Mouse (Mus musculus) forebrain, postnatal 0 days (tissue): ENCODE results near the gene Tdrd3. TPM values are rescaled to one million over a fixed set of nuclear protein-coding genes. Genes with fewer than 3 reads are reported as not detected.

Experiments
- ATAC-seq: fragments of 200-750 bp; cut with Nextera tagmentation; 2 replicates; pipeline ENCODE4 v1.8.0; 2017; ENCODE audit warnings: mild to moderate bottlenecking, moderate library complexity
- DNase-seq: peaks from one replicate; pipeline ENCODE4 v3.0.0-alpha.2; 2015
- H3K27ac ChIP-seq: fragments of 300-500 bp; sonication (generic); 2 replicates; pipeline ENCODE4 v1.5.1; 2014; ENCODE audit warnings: low read depth, mild to moderate bottlenecking, antibody characterized with exemption, low read length, moderate library complexity, mixed read lengths
- H3K27me3 ChIP-seq: fragments of 300-500 bp; sonication (generic); 2 replicates; pipeline ENCODE4 v1.6.1; 2014; ENCODE audit warnings: mild to moderate bottlenecking, low read length, mixed read lengths; ENCODE audit not compliant: insufficient read depth
- H3K36me3 ChIP-seq: fragments of 300-500 bp; sonication (generic); 2 replicates; pipeline ENCODE4 v1.6.1; 2014; ENCODE audit warnings: mild to moderate bottlenecking, moderate library complexity; ENCODE audit not compliant: insufficient read depth
- H3K4me1 ChIP-seq: fragments of 300-500 bp; sonication (generic); 2 replicates; pipeline ENCODE4 v1.6.1; 2014; ENCODE audit warnings: antibody characterized with exemption; ENCODE audit not compliant: insufficient read depth
- H3K4me2 ChIP-seq: fragments of 300-500 bp; sonication (generic); 2 replicates; pipeline ENCODE4 v1.6.1; 2014; ENCODE audit warnings: low read depth, mild to moderate bottlenecking, moderate library complexity
- H3K4me3 ChIP-seq: fragments of 300-500 bp; sonication (generic); 2 replicates; pipeline ENCODE4 v1.5.1; 2014; ENCODE audit warnings: low read depth, low read length, mixed read lengths
- H3K9ac ChIP-seq: fragments of 300-500 bp; sonication (generic); 2 replicates; pipeline ENCODE4 v1.6.1; 2014; ENCODE audit warnings: mild to moderate bottlenecking
- H3K9me3 ChIP-seq: fragments of 300-500 bp; sonication (generic); 2 replicates; pipeline ENCODE4 v1.6.1; 2016; ENCODE audit warnings: low read length
- CTCF ChIP-seq: sonication (generic); IDR thresholded peaks from 2 replicates; pipeline ENCODE4 v1.5.1; 2016; ENCODE audit warnings: antibody characterized with exemption, control low read depth, low read depth
- WGBS: fragments of 180-500 bp; shearing (Covaris S2); extraction: QIAGEN DNeasy Blood & Tissue Kit; methylation state at CpG from one replicate; pipeline ENCODE4 v1.1.7; 2014; 5-methylcytosine and 5-hydroxymethylcytosine counted together
- polyA plus RNA-seq: library from polyadenylated mRNA; unstranded; fragments of >200 nt; fragmentation: Nextera tagmentation; extraction: Ambion mirVana; gene quantifications from 2 replicates; pipeline ENCODE4 v1.2.1, GENCODE M21; 2015
- total RNA-seq: library from RNA; depleted of rRNA; stranded (reverse); fragments of >200 nt; gene quantifications from 2 replicates; pipeline ENCODE4 v1.2.3, GENCODE M21; 2014

The Tdrd3 gene
- total and polyA plus RNA-seq, 2 experiments from 2014 or later = 40.8 to 45.4 TPM

DNA sequence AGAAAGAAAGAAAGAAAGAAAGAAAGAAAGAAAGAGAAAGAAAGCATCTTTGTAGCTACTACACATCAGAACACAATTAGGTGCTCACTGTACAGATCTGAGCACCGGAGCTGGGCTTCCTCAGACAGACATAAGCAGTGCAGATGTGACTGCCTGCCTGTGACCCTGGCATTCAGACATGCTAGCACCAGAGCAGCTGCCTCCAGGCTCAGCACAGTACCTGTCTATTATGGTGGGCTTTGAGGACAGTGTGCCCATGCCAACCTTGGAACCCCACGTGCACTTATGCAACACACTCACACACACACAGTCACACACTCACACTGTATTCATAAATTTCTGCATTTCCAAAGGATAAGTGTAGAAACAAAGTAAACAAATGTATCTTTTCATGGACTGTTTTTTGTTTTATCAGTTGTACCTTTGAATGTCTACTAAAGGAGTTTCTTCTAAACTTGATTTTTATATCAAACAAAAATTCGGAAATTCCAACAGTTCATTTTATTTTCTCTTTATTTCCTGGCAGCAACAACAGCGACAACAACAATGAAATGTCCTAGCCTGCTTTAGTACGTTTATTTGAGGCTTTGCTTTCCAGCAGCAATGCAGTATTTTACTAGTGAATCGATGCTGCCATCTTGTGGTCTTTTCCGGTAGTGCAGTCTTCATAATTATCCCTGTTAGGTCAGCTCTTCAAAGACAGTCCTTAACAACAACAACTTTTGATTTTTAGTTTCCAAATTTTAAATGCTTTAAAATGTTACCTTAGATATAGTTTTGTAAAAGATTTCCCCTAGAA is 35.4 kb downstream of the Tdrd3 start:
- Histone ChIP-seq H3K9me3 (no peaks in the 10 kb centered on the region), H3K36me3 (no peaks in the 10 kb centered on the region), H3K4me1 (0 out of 2 replicates have a peak, but pooled peaks cover 3% of the 10 kb centered on the region), H3K27me3 (no peaks in the 10 kb centered on the region), H3K4me3 (no peak overlapping the region), H3K9ac (no peak overlapping the region), H3K27ac (peak overlapping the region; percentile 54; the same call in 1 of the 2 replicates), H3K4me2 (peak overlapping the region; percentile 8; the same call in 1 of the 2 replicates)
- DNase-seq (peak; percentile 92), ATAC-seq (peak; percentile 77)
- peak; percentile 95 for TF ChIP-seq CTCF
- 5% methylated on average over 7 of the region's 7 CpGs for WGBS

DNA sequence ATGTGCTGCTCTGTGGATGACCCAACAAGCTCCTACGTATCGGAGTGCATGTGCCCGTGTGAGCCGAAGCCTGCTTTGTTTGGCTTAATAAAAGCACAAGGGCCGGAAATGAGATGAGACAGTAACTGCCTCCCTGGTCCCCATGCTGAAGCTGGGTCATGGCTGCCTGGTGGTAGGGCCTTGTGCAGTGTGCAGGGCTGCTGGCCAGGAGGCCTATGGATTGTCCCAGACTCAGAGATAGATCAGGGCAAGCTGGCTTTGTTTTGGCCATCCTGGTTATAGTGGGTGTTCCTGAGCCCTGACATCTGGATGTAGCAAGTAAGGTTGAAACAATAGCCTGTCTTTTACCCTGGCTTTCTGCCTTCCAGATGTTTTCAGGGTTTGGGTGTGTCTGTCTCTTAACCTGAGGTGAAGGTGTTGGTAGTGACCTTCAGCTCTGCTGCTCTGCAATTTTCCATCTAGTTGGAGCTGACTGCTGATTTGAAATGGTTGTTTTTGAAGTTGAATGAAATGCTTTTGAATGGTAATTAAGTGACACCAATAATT is 39.3 kb downstream of the Tdrd3 start:
- H3K27ac ChIP-seq = no peak overlapping the region
- ATAC-seq (no peak), DNase-seq (no peak)
- WGBS = 80% methylated on average over 5 of the region's 5 CpGs
- no peaks in the 10 kb centered on the region for H3K9me3 ChIP-seq
- no peaks in the 10 kb centered on the region for H3K36me3 ChIP-seq
- 0 out of 2 replicates have a peak, but pooled peaks cover 3% of the 10 kb centered on the region for H3K4me1 ChIP-seq
- no peak for TF ChIP-seq CTCF
- no peaks in the 10 kb centered on the region for H3K27me3 ChIP-seq
- H3K4me2 ChIP-seq = no peak overlapping the region
- no peak overlapping the region for H3K4me3 ChIP-seq
- no peak overlapping the region for H3K9ac ChIP-seq

- ATAC-seq = no peak
- 98% methylated on average over 1 of the region's 1 CpGs for WGBS
- peak; percentile 34; the same call in 1 of the 2 replicates for TF ChIP-seq CTCF
- Histone ChIP-seq H3K4me3 (no peak overlapping the region), H3K27ac (no peak overlapping the region), H3K9ac (no peak overlapping the region), H3K4me1 (no peaks in the 10 kb centered on the region), H3K9me3 (no peaks in the 10 kb centered on the region), H3K36me3 (no peaks in the 10 kb centered on the region), H3K4me2 (no peak overlapping the region), H3K27me3 (no peaks in the 10 kb centered on the region)
- no peak for DNase-seq
Measured at GRCm38 (mm10) chr14:87459777-87460176, 43.3 kb downstream of the Tdrd3 start.

GRCm38 (mm10) chr14:87461543-87461942 is 45.1 kb downstream of the Tdrd3 start:
- DNase-seq (no peak), ATAC-seq (no peak)
- H3K9me3 ChIP-seq = no peaks in the 10 kb centered on the region
- no peak overlapping the region for H3K27ac ChIP-seq
- 55% methylated on average over 12 of the region's 12 CpGs for WGBS
- no peaks in the 10 kb centered on the region for H3K4me1 ChIP-seq
- H3K9ac ChIP-seq = no peak overlapping the region
- H3K4me2 ChIP-seq = no peak overlapping the region
- H3K4me3 ChIP-seq = no peak overlapping the region
- no peak for TF ChIP-seq CTCF
- H3K27me3 ChIP-seq = no peaks in the 10 kb centered on the region
- no peaks in the 10 kb centered on the region; the same call in 1 of the 2 replicates for H3K36me3 ChIP-seq

- 14% methylated on average over 11 of the region's 11 CpGs for WGBS
Measured at GRCm38 (mm10) chr14:87463963-87464654, 47.7 kb downstream of the Tdrd3 start.

DNA sequence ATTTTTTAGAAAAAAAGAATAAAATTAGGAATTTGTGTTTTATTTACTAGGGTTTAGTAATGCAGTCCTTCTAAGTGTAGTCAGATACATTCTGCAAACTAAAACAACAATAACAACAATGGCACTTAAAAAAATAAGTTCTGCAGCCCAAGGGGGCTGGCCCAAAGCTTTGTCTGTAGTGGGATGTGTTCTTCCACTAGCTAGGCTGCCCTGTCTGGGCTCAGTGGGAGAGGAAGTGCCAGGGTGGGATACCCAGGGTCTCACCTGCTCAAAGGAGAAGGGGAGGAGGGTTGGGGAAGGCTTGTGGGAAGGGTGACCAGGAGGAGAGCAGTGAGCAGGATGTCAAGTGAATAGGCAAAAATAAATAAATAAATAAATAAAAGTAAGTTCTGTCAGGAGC is 48.2 kb downstream of the Tdrd3 start:
- no peaks in the 10 kb centered on the region for H3K27me3 ChIP-seq
- no peak for TF ChIP-seq CTCF
- no peak overlapping the region for H3K4me2 ChIP-seq
- H3K4me1 ChIP-seq = no peaks in the 10 kb centered on the region
- H3K27ac ChIP-seq = no peak overlapping the region
- H3K9me3 ChIP-seq = no peaks in the 10 kb centered on the region
- H3K36me3 ChIP-seq = peaks cover 3% of the 10 kb centered on the region
- H3K4me3 ChIP-seq = no peak overlapping the region
- no peak overlapping the region for H3K9ac ChIP-seq
- ATAC-seq = peak; percentile 10; the same call in 1 of the 2 replicates
- DNase-seq = no peak

More at GRCm38 (mm10) chr14:87463963-87464654, 47.7 kb downstream of the Tdrd3 start:
- H3K36me3 ChIP-seq = peaks cover 3% of the 10 kb centered on the region
- no peaks in the 10 kb centered on the region for H3K9me3 ChIP-seq
- H3K4me3 ChIP-seq = no peak overlapping the region
- no peaks in the 10 kb centered on the region for H3K27me3 ChIP-seq
- DNase-seq (peak; percentile 91), ATAC-seq (peak; percentile 84)
- H3K4me2 ChIP-seq = no peak overlapping the region
- H3K27ac ChIP-seq = no peak overlapping the region
- no peaks in the 10 kb centered on the region for H3K4me1 ChIP-seq
- H3K9ac ChIP-seq = no peak overlapping the region
- peak; percentile 86 for TF ChIP-seq CTCF
